Mouse (Mus musculus) embryo, embryonic 10.5 days (tissue): ENCODE results near the gene Ebf4.
"Not testable (repeated sequence)": the region's sequence is repeated elsewhere in the genome, so short reads cannot be mapped to it uniquely, and the experiment has no call there.

Source experiments
- DNase-seq: peaks from one replicate; pipeline ENCODE4 v3.0.0-alpha.2; 2015; ENCODE audit warnings: low spot score

The Ebf4 gene

DNA sequence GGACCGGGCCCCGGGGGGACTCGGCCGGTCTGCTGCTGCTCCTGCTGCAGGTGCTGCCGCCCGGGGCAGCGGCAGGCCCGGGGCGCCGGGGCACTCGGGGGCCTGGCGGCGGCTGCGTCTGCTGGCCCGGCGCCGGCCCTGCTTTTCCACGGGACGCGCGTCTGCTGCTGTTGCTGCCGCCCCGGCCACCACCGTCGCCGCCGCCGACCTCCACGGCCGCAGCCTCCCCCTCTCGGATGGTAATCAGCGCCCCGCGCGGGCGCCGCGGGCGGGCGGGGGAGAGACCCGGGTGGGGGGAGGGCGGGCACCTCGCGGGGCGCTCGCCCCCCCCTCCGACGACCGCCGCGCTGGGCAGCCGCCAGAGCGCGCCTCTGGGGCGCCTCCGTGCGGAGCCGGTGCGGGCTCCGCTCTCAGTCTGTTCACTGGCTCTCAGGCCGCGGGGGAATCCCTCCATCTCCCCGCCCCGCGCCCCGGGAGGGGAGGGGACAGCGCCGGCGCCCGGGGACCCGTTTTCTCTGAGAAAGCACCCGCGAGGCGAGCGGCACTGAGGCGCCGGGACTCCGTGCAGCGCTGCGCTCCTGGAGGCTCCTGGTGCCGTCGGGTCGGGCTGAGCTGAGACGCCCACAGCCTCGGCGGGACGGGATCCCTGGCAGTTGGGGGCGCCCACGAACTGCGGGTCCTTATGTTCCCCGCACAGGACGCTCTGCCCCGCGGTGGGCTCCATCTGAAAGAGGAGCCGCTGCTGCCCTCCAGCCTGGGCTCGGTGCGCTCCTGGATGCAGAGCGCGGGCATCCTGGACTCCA is 563 bp downstream of the Ebf4 start:
- DNase-seq: peak; percentile 66

DNA sequence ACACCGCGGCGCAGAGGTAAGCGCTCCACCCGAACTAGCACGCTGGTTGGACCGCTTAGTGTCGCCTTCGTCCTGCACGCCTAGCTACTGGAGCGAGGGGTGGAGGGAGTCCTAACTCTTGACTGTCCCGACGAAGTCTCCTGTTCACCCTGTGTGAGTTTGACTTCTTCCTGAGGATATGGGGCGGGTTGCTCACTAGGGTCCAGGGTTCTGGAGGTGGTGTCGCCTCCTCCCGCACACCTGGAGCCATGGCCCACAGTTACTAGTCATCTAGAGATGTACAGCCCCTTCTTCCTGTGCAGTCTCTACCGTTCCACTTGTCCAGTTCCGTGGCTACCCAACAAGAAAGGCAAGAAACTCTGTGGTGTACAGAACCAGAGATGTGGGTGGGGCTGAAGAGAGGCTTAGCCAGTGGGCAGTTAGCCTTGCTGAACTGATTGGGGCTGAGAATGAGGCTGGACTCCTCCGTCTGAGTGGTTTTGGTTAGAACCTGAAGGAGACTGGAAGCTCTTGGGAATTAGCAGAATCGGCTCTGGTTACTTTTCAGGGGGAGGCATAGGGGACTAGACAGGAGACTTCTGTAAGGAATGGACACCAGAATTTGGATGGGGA is 1.3 kb downstream of the Ebf4 start:
- peak; percentile 52 for DNase-seq

GRCm38 (mm10) chr2:130297580-130297979 is 2.6 kb downstream of the Ebf4 start:
- DNase-seq: no peak

DNA sequence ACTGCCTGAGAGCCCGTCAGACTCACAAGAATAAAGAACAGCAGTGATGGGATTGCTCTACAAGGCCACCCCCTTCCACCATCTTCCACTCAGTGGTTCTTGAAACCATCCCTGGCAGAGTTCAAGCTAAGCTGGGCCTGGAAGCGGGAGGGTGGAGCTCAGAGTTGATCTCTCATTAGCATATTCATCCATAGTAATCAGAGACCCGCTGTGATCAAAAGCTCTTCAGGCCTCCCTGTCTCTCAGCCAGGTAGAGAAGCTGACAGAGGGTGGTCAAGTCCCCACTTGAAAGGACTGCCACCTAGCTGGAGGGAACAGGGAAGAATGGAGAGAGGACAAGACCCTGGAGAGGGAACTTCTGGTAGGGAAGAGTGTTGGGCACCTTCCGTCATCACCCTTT is 8.0 kb downstream of the Ebf4 start:
- DNase-seq: no peak

GRCm38 (mm10) chr2:130327057-130327456 is 32.1 kb downstream of the Ebf4 start:
- no peak for DNase-seq

DNA sequence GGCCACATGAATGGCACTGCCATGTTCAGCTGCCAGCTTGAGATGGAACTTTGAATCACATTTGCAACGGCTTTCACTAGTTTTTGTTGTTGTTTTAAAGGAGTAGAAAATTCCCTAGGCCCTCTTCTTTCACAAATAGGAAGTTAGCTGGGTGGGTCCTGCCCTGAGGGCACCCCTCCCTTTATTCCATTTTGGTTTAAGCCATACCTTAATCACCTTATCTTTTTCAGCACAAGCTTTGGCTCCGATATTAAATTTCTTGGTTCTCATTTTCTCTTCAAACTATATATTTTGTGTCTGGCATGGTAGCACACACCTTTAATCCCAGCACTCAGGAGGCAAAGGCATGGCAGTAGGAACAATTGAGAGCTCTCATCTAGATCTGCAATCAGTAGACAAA is 34.5 kb downstream of the Ebf4 start:
- no peak for DNase-seq

DNA sequence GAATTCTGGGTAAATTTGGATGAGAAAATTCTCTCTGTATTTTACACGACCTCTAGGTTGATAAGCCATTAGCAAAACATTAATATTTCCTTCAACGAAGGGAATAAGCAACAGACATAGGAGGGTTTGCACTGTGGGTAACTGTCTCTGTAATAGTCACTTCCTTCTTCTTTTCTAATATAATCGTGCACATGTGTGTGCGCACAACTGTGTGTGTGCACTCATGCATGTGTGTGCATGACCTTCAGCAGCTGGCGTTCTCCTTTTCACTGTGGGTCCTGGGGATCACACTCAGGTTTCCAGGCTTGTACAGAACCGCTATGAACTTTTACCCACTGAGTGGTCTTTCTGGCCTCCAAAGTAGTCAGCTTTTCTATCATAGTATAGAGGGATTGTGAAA is 40.1 kb downstream of the Ebf4 start:
- no peak for DNase-seq

- no peak for DNase-seq
These were observed 45.7 kb downstream of the Ebf4 start for GRCm38 (mm10) chr2:130340464-130341219.

- no peak for DNase-seq
These were observed 46.2 kb downstream of the Ebf4 start for GRCm38 (mm10) chr2:130341220-130341580.

GRCm38 (mm10) chr2:130350376-130350775 is 55.4 kb downstream of the Ebf4 start:
- DNase-seq: no peak

GRCm38 (mm10) chr2:130351758-130352339 is 56.9 kb downstream of the Ebf4 start:
- DNase-seq: no peak

DNA sequence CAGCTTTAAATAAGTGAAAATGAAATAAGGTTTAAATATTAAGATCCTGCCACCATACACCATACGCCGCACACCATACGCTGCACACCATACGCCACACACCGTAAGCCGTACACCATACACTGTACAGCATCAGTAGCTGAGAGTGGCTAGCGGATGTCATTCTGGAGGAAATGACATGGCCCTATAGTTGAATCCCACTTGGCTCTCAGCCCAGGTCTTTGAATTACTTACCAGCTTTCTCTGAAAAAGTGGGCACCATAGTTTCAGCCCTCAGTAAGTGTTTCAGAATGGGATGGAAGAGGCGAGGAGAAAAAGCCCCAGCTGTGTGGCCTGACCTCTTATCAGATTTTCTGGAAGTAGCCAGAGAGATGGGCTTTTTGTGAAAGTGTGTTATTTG is 58.4 kb downstream of the Ebf4 start:
- DNase-seq: no peak

- DNase-seq: no peak
These were observed 58.9 kb downstream of the Ebf4 start for GRCm38 (mm10) chr2:130353889-130354288.

DNA sequence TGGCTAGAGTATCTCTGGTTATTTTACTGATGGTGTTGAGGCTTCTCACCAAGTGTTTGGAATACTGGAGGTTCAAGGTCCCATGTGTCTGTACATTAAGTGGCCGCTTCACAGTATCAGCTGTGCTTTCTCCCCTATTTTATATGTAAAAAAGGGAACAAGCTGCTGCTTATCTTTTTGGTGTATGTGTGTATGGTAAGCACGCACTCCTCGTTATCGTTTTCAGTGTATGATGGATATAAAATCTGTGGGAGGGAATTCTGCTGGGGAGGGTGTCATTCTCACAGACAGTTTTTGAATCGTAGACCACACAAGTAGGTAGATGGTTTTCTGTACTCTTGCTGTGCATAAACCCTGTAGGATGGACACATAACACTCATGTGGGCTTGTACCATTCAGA is 62.6 kb downstream of the Ebf4 start:
- no peak for DNase-seq

- DNase-seq: no peak
These were observed 63.9 kb downstream of the Ebf4 start for GRCm38 (mm10) chr2:130358852-130359251.

DNA sequence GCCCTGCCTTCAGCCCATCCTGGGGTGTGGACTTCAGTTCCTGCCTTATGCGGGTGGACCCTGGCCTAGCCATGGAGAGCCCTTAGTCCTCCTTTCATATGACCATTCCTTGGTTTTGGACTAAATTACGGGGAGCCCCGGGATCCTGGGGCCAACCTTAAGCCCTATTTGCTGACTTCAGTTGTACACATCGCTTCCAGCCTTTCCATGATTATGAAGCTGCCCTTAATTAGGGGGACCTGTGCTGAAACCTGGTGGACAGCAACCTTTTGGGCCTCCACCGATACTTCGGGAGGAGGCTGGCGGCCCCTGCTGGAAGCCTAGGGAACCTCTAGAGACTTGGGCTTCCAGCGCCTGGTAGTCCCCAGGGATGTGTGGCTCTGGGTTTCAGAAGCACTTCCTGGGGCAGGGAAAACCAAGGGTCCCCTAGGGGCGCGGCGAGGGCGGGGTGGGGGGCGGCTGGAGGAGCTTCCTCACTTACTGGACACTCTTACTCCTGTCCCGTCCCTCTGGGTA is 67.6 kb downstream of the Ebf4 start:
- DNase-seq: peak; percentile 83

DNA sequence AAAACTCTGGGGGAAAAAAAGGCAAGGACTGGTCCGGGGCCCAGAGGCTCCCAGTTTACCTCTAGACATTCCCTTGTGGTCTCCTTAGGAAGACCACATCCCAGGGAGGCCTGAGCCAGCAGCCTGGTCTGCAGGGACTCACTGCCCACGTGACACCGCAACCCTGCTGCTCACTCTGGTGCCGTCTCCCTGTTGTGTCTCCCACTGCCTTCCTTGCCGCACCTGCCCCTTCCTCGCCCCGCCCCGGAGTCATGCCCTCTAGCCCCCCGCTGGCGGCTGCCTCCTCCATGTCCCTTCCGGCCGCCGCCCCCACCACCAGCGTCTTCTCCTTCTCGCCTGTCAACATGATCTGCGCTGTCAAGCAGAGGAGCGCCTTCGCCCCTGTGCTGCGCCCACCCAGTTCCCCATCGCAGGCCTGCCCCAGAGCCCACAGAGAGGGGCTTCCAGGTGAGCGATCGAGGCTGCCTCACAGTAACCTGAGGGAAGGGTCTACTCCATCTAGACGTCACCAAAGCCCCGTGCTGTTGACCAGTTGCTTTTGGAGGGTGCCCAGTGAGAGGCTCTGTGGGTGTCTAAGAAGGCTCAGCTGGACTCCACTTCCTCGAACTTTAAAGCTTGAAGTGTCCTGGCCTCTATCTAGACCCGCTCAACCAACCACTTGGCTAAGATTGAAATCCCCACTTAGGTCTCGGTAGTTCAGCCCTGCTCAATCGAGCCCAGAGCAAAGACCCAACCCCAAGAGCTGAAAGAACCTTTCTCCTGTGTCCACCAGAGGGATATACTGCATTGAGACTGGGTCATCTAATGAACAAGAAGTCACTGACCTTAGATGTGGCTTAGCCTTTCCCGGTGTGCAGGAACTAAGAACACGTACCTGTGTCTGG is 70.5 kb downstream of the Ebf4 start:
- DNase-seq: peak; percentile 47

DNA sequence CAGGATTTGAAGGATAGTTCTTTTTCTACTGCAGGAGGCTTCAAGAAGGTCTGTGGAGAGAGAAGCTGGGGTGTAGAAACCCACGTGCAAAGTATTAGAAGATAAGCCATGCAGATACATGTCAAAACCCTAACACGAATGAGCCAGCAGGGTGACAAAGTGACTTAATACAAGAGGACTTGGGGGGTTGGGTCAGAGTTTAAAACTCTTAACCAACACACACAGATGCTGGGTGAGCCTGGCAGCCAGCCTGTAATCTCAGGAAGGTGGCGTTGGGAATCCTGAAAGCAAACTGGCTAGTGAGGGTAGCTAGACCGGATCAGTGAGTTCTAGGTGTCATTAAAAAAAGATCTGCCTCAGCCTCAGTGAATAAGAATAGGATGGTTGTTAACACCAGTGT is 72.4 kb downstream of the Ebf4 start:
- no peak for DNase-seq

- DNase-seq: not testable (repeated sequence)
These were observed 78.1 kb downstream of the Ebf4 start for GRCm38 (mm10) chr2:130373026-130373425.

DNA sequence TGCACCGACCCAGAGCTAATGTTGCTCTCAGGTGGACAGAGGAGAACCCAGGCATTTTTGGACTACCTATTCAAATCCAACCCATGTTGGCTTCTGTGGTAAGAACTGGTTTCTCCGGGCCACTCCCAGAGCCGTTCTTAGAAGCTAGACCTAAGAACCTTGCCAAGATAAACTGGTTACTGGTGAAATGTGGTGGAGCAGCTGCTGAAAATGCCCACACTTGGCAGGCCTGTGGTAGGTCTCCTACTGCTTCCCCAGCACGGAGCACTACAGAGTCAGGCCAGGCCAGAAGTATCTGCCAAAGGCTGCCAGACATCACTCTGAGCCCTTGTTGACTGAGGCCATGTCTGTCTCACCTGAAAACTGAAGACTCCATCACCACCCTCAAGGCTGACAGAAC is 80.0 kb downstream of the Ebf4 start:
- no peak for DNase-seq

DNA sequence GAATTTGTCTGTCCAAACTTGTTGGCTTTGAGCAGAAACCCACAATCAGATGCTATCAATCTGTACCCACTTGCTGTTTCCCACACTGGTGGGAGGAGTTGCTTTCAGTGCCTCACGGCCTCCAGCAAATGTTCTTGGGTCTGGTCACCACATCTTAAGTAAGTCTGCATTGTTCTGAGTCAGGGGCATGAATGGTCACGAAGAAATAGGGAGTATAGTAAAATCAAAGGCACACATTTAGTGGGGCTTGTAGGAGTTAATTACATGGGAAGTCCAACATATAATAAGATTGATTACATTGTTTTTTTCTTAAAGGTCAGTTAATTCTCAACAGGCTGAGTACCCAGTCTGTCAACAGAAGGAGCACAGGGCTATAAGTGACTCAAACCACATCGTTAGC is 88.2 kb downstream of the Ebf4 start:
- no peak for DNase-seq

DNA sequence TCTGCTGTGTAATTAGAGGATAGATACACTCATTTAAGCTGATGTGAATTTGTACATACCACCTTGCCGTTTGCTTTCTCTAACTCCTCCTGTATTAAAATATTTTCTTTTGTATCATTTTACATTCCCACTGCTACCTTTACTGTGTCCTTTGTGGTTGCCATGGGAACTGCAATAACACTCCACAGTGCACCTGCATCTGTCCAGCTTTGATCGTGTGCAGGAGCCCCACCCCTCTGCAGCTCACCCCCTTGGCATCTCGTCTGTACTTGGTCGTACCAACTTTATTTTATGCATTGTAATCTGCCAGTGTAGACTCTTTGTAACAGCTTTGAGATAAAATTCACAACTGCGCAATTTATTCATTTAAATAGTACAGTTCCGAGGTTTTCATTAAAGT is 88.9 kb downstream of the Ebf4 start:
- DNase-seq: no peak
